Mouse (Mus musculus): ENCODE measurements around the gene 5730596B20Rik. TPM values are rescaled to one million over a fixed set of nuclear protein-coding genes. Genes with fewer than 3 reads are reported as not detected.
A peak's percentile ranks its signal among the peaks of the same experiment; 100 is the strongest.

Gene 5730596B20Rik
- polyA plus RNA-seq, 2 experiments from 2014 or later, result not detected

DNA sequence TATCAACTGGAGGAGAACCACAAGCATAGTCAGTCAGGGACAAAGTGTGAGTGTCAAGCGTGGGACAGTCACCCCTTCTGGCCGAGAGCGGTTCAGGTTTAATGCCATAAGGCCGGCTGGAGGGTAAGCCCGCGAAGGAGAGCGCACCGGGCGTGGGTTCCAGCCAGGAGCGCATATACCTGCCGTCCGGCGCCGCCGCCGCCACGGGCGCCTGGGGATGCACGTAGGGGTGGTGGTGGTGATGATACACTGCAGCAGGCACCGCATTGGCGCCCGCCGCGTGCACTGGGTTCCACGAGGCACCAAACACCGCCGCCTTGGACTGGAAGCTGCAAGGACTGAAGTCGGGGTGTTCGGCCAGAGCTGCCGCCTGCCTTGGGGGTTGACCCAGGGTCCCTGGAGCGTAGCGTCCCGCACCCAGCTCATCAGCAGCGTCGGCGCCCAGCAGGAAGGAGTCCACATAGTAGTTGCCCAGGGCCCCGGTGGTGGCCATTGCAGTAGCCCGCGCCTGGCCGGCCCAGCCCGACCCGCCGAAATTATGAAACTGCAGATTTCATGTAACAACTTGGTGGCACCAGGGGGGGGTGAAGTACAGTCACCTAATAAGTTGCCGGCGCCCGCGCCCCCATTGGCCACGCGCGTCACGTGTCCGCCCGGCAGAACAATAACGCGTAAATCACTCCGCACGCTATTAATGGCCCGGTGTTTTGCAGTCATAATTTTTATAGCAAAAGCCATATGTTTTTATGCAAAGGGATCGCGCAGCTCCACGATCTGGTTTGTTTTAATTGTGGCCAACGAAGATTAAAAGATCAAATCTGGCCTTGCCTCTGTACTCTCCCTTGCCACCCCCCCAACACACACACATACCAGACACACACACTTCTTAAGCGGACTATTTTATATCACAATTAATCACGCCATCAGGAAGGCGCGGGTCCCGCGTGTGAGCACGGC is 48.6 kb downstream of the 5730596B20Rik start:
- ATAC-seq, result no peak

- no peak for ATAC-seq
Observed at GRCm38 (mm10) chr6:52226569-52227257, 49.4 kb downstream of the 5730596B20Rik start.

DNA sequence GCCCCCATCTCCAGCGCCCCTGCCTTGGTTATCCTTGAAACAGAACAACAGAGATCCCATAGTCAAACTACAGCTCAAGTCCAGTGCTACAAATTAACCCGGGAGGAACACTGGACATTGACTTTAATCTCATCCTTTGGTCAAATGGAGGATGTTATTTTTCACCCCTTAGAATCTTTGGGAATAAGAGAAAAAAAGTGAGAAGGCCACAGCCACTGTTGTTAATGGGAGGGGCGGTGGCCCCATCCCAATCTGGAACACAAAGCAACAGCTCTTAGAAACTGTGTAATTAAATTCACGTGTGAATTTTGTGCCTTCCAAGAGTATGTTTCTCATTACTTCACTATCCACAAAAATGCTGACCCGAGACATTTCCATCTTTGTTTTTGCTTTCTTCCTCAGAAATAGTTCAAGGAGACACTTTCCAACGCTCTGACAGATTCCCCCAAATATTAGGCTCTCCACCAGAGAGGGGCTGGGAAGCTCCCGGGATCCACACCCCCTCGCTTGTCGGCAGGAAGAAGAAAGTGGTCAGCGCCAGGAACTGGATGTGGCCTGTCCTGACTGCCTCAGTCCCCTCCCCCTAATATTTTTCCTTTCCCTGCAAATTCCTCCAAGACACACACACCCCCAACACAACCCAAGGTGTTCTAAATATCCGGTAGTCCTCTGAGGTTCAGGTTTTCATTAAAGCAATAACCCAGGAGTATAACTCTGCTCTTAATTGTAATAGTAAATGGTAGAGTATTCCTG is 50.3 kb downstream of the 5730596B20Rik start:
- ATAC-seq, result no peak

DNA sequence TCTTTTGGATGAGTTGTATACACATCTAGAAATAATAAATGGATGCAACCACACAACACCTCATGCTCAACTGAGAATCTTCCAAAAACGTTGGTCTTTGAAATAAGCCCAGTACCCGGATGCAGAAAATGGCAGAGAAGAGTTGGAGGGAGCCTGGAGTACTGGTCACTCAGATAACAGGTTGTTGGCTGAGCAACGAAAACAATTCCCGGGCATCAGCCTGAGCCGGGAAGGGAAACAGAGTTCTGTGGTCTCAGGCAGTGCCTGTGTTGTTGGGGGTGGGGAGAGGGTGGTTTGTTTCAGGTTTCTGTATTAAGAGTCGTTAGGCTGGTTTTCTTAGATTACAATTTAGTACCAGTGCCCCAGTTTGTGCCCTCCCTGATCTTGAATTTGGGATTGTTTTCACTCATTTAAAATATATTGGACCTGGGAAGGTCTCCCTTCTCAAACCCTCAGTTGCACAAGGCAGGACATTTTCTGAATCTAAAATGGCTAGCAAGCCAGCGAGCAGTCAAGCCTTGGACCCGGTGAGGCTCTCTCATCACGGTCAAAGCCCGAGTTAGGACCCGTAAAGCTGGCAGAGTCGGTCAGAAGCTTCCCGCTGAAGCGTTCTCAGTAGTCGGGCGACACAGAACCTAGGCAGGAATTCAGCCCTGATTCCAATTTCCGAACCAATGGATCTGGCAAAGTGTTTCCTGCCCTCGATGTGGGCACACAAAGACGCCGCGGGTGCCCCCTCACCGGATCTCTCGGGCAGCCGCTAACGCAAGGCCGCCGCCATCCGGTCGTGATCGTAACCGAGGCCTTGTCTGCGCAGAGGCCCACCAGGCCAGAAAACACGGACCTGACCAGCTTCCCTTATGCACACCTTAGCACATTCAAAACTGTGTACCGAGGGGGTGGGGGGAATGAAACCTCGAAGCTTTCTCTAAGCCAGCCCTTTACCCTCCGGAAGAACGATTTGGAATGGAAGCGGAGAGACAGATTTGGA is 51.5 kb downstream of the 5730596B20Rik start:
- no peak for ATAC-seq

- ATAC-seq, result peak; percentile 40
Observed at GRCm38 (mm10) chr6:52229558-52230416, 52.5 kb downstream of the 5730596B20Rik start.

Other genes starting within 250 kb of the 5730596B20Rik start
- gene Skap2, start 164.9 kb upstream of the 5730596B20Rik start, polyA plus RNA-seq (2017; shearing (Covaris generic)), result 10 to 100 TPM; 15.6 to 20.1 TPM
- not detected for gene Hoxa1, start 19.2 kb upstream of the 5730596B20Rik start, polyA plus RNA-seq (2017; shearing (Covaris generic))
- not detected for gene Hoxa2, start 12.7 kb upstream of the 5730596B20Rik start, polyA plus RNA-seq (2017; shearing (Covaris generic))
- gene Hoxa4, start 14.3 kb downstream of the 5730596B20Rik start, polyA plus RNA-seq (2017; shearing (Covaris generic)), result not detected
- not detected for gene Hoxa5, start 27.1 kb downstream of the 5730596B20Rik start, polyA plus RNA-seq (2017; shearing (Covaris generic))
- gene Hoxa6, start 31.2 kb downstream of the 5730596B20Rik start, polyA plus RNA-seq (2017; shearing (Covaris generic)), result not detected
- gene Hoxa3, start 35.8 kb downstream of the 5730596B20Rik start, polyA plus RNA-seq (2017; shearing (Covaris generic)), result under 1 TPM in 1 of 2 experiments, not detected in 1; 0.21 TPM
- gene Gm28308, start 35.8 kb downstream of the 5730596B20Rik start, polyA plus RNA-seq (2017; shearing (Covaris generic)), result not detected
- gene Hoxa7, start 44.4 kb downstream of the 5730596B20Rik start, polyA plus RNA-seq (2017; shearing (Covaris generic)), result not detected
- under 1 TPM in 1 of 2 experiments, not detected in 1; 0.11 TPM for gene Hoxa9, start 53.6 kb downstream of the 5730596B20Rik start, polyA plus RNA-seq (2017; shearing (Covaris generic))
- gene Hoxa10, start 63.4 kb downstream of the 5730596B20Rik start, polyA plus RNA-seq (2017; shearing (Covaris generic)), result not detected
- not detected for gene Hoxa11, start 68.3 kb downstream of the 5730596B20Rik start, polyA plus RNA-seq (2017; shearing (Covaris generic))
- gene Hoxa13, start 83.4 kb downstream of the 5730596B20Rik start, polyA plus RNA-seq (2017; shearing (Covaris generic)), result not detected
- gene Evx1, start 136.0 kb downstream of the 5730596B20Rik start, polyA plus RNA-seq (2017; shearing (Covaris generic)), result not detected